Mouse (Mus musculus): Measurements from ENCODE around the gene Slc9a5. TPM values are rescaled to one million over a fixed set of nuclear protein-coding genes. Genes with fewer than 3 reads are reported as not detected.

Slc9a5 gene
- polyA plus RNA-seq, 1 experiment from 2014 or later: 1.4 TPM

DNA sequence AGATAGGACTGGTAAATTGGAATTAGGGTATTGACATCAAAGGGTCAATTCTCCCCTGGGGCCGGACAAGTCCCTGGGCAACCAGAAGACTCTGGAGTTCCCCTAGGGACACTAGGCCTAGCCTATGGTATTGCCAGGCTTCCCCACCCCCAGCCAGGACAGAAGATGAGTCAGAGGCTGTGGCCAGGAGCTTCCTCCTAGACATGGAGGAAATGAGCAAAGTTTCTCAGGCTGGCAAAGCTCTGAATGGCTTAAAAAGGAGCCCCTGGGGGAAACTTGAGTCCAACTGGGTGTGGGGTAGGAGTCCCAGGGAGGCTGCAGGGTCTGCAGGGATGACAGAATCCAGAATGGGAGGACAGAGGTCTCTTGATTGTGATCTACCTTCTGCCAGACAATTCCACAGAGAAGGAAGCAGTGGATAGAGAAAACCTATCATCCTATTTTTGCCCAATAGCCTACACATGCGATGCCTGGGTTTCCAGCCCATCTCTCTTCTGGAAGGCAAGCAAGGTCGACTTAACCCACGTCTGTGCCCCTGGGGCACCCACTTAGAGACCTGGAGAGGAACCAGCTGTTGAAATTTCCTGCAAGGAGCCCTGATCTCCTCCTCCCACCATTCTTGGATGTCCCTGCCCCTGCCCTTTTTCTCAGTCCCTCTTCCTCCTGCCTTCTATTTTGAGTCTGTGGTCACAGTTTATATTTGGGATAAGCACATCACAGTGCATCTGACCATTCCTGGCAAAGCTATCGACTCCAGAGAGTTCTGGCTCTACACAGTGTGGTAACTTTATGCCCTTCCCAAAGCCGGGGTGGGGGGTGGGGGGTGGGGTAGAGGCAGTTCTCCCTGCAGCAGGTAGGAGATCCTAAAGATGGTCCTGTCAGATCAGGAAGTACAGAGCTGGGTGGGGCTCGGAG is 3.3 kb upstream of the Slc9a5 start:
- peaks cover 12% of the 10 kb centered on the region for H3K27me3 ChIP-seq (replicated peaks)
- peak overlapping the region; percentile 99 for H3K4me2 ChIP-seq
- H3K4me1 ChIP-seq: peaks cover 85% of the 10 kb centered on the region
- H3K36me3 ChIP-seq: no peaks in the 10 kb centered on the region
- H3K9me3 ChIP-seq: no peaks in the 10 kb centered on the region
- ATAC-seq (ENCODE audit: extremely low read depth, insufficient number of reproducible peaks, low FRiP score, low TSS enrichment): no peak
- peak overlapping the region; percentile 41 for H3K27ac ChIP-seq (replicated peaks)
- peak overlapping the region; percentile 91 for H3K9ac ChIP-seq
- H3K4me3 ChIP-seq: peak overlapping the region; percentile 81; the same call in 1 of the 2 replicates
- 38% methylated on average over 7 of the region's 7 CpGs for WGBS

DNA sequence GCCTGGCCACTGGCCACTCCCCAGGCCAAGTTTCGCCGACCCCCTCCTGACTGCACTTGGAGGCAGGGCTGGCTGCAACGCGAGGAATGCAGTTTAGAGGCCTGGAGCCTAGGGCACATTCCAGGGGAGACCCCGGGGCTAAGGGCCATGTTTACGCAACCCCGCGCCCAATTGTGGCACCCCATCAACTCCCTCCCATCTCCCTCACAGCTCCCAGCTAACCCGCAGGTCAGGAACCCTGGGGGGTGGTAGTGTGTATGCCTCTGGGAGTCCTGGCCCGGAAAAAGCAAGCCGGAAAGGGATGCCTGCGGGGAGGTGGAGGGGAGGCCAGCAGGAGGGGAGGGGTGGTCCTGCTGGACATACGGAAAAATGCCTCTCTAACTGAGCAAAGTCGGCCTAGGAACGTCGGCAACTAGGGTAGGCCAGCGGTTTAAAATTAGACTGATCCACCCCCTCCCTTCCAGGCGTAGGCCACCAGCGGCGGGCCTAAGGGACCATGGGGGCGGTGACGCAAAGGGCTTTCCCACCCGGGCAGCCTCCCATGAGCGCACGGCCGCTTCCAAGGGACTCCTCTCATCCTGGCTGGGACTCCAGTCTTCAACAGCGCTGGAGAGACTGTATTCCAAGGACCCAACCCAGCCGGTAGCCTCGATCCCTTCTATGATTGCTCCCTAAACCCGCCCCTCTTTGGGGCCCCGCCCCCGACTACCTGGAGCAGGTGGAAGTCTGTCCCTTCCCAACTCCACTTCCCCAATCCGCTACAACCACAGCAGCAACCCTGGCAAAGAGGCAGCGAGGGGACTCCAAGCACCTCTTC is 1.8 kb upstream of the Slc9a5 start:
- Histone ChIP-seq H3K27me3 (replicated peaks) (peaks cover 23% of the 10 kb centered on the region), H3K36me3 (no peaks in the 10 kb centered on the region), H3K4me2 (peak overlapping the region; percentile 99), H3K4me1 (peaks cover 78% of the 10 kb centered on the region), H3K4me3 (peak overlapping the region; percentile 81), H3K9ac (peak overlapping the region; percentile 91), H3K9me3 (no peaks in the 10 kb centered on the region), H3K27ac (replicated peaks) (peak overlapping the region; percentile 86)
- 0 out of 2 replicates have a peak, but pooled peaks have one; percentile 9 for ATAC-seq (ENCODE audit: extremely low read depth, insufficient number of reproducible peaks, low FRiP score, low TSS enrichment)
- under 1% methylated on average over 34 of the region's 34 CpGs for WGBS

DNA sequence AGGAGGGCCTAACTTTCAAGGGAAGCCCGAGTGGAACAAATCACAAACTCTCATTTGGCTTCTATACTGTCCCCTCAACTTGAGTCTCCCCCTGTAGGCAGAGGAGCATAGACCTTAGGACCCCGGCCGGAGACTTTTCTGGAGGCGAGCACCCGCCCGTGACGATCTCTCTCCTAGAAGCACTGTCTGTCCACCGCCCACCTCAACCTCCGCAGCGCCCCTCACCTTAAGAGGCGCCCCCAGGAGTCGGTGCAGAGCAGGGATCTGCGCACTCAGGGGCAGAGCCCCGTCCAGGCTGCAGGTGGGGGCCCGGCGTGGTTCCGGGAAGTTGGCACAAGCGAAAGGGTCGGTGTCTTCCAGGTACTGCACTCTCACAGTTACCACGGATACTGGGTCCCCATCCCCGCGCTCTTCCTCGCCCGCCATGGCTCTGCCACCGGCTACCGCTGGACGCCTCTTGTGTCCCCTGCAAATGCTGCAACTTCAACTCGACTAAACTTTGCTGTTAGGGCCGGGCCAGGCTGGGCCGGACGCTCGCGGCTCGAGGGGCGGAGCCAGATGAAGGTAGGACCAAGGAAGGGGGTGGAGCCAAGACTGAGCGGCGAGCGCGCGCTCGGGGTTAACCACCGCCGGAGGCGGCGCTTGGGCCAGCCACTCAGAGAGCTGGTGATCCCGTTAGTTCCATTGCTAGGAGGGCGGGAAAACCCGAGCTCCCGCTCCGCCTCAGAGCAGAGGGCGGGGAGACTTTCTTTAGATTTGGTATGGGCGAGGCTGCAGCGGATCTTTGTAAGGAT is 1.0 kb upstream of the Slc9a5 start, which contains the start of gene Fhod1:
TSS of gene Fhod1 (minus strand) at position 526 of the 794 bp plus-strand sequence.
- ATAC-seq (ENCODE audit: extremely low read depth, insufficient number of reproducible peaks, low FRiP score, low TSS enrichment): peak; percentile 84
- H3K9me3 ChIP-seq: no peaks in the 10 kb centered on the region
- H3K9ac ChIP-seq: peak within 1 kb of the TSS; percentile 91
- peak within 1 kb of the TSS; percentile 86 for H3K27ac ChIP-seq (replicated peaks)
- WGBS: under 1% methylated on average over 53 of the region's 53 CpGs
- peaks cover 23% of the 10 kb centered on the region for H3K27me3 ChIP-seq (replicated peaks)
- H3K4me2 ChIP-seq: peak within 1 kb of the TSS; percentile 99
- H3K4me1 ChIP-seq: peaks cover 70% of the 10 kb centered on the region
- H3K4me3 ChIP-seq: peak within 1 kb of the TSS; percentile 81
- no peaks in the 10 kb centered on the region for H3K36me3 ChIP-seq

DNA sequence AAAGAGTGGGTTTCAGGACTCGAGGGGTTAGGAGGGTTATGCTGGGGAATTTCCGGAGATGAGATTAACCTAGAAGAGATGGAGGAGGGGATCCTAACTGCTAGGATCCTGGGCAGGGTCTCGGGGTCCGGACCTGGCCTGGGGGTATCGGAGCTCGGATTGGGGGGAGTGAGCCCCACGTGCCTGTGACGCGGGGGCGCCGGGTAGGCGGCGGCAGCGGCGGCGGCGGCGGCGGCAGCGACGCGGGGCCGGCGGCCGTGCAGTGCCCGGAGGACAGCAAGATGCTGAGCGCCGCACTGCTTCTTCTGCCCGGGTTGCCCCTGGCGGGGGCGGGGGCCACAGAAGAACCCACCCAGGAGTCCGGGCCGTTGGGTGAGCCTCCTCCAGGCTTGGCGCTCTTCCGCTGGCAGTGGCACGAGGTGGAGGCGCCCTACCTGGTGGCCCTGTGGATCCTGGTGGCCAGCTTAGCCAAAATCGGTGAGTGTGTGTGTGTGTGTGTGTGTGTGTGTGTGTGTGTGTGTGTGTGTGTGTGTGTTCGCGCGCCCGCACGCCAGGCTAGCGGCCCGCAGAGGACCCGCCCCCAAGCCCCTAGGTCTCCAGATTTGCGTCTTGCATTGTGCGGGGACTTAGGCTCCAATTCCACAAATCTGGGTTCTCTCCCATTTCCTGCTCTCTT is 591 bp downstream of the Slc9a5 start:
- H3K4me3 ChIP-seq: peak overlapping the region; percentile 81
- peaks cover 23% of the 10 kb centered on the region for H3K27me3 ChIP-seq (replicated peaks)
- ATAC-seq (ENCODE audit: extremely low read depth, insufficient number of reproducible peaks, low FRiP score, low TSS enrichment): no peak
- peak overlapping the region; percentile 16; the same call in 1 of the 2 replicates for H3K27ac ChIP-seq (replicated peaks)
- H3K9ac ChIP-seq: peak overlapping the region; percentile 85
- H3K4me1 ChIP-seq: peaks cover 55% of the 10 kb centered on the region
- WGBS: 4% methylated on average over 31 of the region's 48 CpGs
- H3K9me3 ChIP-seq: no peaks in the 10 kb centered on the region
- H3K36me3 ChIP-seq: no peaks in the 10 kb centered on the region
- peak overlapping the region; percentile 99 for H3K4me2 ChIP-seq

DNA sequence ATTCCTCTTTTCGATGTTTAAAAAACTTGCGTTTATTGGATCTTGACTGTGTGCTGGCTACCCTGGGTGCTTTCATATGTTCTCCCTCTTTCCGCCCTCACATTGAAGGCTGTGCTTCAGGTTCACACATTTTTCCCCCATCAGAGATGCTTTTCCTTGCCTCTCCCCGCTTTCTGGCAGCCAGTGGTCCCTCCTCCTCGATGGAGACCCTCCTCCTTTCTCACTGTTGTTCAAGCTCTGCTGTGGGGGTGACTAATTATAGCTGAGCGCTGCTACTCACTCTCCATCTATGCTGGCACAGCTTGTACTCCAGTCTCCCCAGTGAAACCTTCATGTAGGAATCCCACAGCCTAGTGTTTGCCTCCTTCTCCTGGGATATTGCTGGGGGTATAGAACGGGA is 1.5 kb downstream of the Slc9a5 start:
- Histone ChIP-seq H3K27me3 (replicated peaks) (peaks cover 23% of the 10 kb centered on the region), H3K36me3 (no peaks in the 10 kb centered on the region), H3K4me3 (peak overlapping the region; percentile 81), H3K27ac (replicated peaks) (no peak overlapping the region), H3K4me2 (peak overlapping the region; percentile 99), H3K9me3 (no peaks in the 10 kb centered on the region), H3K9ac (peak overlapping the region; percentile 85; the same call in 1 of the 2 replicates), H3K4me1 (peaks cover 48% of the 10 kb centered on the region)
- ATAC-seq (ENCODE audit: extremely low read depth, insufficient number of reproducible peaks, low FRiP score, low TSS enrichment): no peak
- 24% methylated on average over 7 of the region's 7 CpGs for WGBS

DNA sequence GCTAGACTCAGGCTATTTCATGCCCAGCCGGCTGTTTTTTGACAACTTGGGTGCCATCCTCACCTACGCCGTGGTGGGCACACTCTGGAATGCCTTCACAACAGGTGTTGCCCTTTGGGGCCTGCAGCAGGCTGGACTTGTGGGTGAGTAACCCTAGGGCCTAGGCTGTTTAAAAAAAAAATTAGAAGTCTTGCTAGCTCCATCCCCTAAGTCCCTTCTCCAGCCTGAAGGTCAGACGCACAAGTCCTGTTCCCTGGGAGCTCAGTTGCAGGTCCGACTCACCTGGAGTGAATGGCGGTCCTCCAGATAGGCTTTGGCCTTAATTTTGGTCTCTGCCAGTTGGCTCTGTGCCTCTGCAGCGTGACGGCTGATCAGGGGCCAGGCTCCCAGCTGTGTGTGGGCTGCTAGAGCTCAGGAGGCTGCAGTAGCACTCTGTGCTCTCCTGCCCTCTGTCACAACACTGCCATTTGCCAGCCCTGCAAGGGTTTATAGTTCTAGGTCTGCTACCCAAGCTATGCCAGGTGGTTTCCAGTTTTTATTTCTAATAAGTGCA is 5.0 kb downstream of the Slc9a5 start:
- peaks cover 23% of the 10 kb centered on the region for H3K27me3 ChIP-seq (replicated peaks)
- H3K4me1 ChIP-seq: peaks cover 30% of the 10 kb centered on the region
- no peaks in the 10 kb centered on the region for H3K9me3 ChIP-seq
- H3K9ac ChIP-seq: no peak overlapping the region; the same call in 1 of the 2 replicates
- ATAC-seq (ENCODE audit: extremely low read depth, insufficient number of reproducible peaks, low FRiP score, low TSS enrichment): no peak
- 67% methylated on average over 8 of the region's 8 CpGs for WGBS
- H3K4me2 ChIP-seq: no peak overlapping the region
- H3K4me3 ChIP-seq: no peak overlapping the region
- H3K36me3 ChIP-seq: peaks cover 7% of the 10 kb centered on the region
- H3K27ac ChIP-seq (replicated peaks): no peak overlapping the region

DNA sequence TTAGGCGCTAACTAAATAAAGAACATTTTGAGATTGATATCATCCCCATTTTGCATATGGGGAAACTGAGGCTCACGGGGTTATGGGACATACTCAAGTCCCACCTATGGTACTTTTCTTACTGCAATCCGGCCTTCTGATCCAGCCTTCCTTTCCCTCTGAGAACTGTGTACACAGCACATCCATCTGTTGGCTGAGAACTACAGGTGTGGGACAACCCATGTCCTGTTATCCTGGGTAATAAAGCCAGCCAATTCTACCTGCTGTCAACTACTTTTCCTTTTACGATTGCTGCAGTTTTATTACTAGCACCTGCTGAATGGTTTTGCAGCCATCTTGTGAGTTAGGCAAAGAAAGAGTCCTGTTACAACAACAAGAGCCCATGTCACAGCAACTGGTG is 5.9 kb downstream of the Slc9a5 start:
- Histone ChIP-seq H3K27me3 (replicated peaks) (peaks cover 19% of the 10 kb centered on the region), H3K4me2 (no peak overlapping the region), H3K9ac (no peak overlapping the region), H3K9me3 (no peaks in the 10 kb centered on the region), H3K4me1 (peaks cover 22% of the 10 kb centered on the region), H3K4me3 (no peak overlapping the region), H3K36me3 (peaks cover 7% of the 10 kb centered on the region), H3K27ac (replicated peaks) (no peak overlapping the region)
- no peak for ATAC-seq (ENCODE audit: extremely low read depth, insufficient number of reproducible peaks, low FRiP score, low TSS enrichment)
- WGBS: 79% methylated on average over 4 of the region's 4 CpGs

DNA sequence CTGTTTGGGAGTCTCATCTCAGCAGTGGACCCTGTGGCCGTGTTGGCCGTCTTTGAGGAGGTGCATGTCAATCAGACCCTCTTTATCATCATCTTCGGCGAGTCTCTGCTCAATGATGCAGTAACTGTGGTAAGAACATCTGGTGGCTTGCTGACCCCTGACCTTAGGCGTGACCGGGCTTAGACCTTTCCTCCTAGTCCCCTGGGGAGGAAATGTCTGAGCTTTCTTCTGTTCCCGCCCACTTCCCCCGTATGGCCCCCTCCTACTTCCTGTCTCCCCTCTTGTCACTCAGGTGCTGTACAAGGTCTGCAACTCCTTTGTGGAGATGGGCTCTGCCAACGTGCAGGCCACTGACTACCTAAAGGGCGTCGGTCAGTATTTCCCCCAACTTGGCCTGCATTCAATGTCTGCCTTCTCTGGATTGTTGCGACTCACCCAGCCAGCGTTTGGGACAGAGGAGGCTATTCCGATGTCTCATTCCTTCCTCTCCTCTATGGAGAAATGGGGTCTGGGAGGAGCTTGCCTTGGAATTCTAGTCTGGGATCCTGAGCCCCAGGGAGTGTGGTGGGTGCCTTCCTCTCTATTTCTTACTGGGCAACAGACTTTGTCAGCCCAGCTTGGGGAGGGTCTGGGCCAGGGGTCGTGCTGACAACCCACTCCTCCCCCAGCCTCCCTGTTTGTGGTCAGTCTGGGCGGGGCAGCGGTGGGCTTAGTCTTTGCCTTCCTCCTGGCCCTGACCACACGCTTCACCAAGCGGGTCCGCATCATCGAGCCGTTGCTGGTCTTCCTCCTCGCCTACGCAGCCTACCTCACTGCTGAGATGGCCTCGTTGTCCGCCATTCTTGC is 6.8 kb downstream of the Slc9a5 start:
- no peak overlapping the region for H3K4me3 ChIP-seq
- H3K27me3 ChIP-seq (replicated peaks): peaks cover 11% of the 10 kb centered on the region
- WGBS: 63% methylated on average over 26 of the region's 26 CpGs
- H3K9me3 ChIP-seq: no peaks in the 10 kb centered on the region
- peaks cover 13% of the 10 kb centered on the region for H3K4me1 ChIP-seq
- H3K4me2 ChIP-seq: no peak overlapping the region
- H3K36me3 ChIP-seq: peaks cover 7% of the 10 kb centered on the region
- ATAC-seq (ENCODE audit: extremely low read depth, insufficient number of reproducible peaks, low FRiP score, low TSS enrichment): no peak
- H3K9ac ChIP-seq: no peak overlapping the region
- no peak overlapping the region for H3K27ac ChIP-seq (replicated peaks)

DNA sequence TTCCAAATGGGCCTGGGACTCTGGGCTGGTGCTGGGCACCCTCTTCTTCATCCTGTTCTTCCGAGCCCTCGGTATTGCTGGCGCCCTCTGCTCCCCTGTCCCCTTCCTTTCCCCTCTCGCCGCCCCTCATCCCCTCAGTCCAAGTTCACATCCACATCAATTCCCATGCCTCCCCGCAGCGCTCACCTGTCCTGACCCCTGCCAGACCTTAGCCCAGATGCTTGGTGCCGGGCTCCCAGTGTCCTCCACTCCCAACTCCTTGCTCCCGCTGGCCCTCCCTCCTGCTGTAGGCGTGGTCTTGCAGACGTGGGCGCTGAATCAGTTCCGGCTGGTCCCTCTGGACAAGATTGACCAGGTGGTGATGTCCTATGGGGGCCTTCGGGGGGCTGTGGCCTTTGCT is 8.0 kb downstream of the Slc9a5 start:
- 76% methylated on average over 14 of the region's 14 CpGs for WGBS
- peaks cover 7% of the 10 kb centered on the region for H3K36me3 ChIP-seq
- no peaks in the 10 kb centered on the region for H3K27me3 ChIP-seq (replicated peaks)

More for the DNA sequence above, 8.0 kb downstream of the Slc9a5 start:
- no peak for ATAC-seq (ENCODE audit: extremely low read depth, insufficient number of reproducible peaks, low FRiP score, low TSS enrichment)
- Histone ChIP-seq H3K4me1 (peaks cover 11% of the 10 kb centered on the region), H3K4me3 (no peak overlapping the region), H3K4me2 (no peak overlapping the region), H3K27ac (replicated peaks) (no peak overlapping the region), H3K9ac (no peak overlapping the region), H3K9me3 (no peaks in the 10 kb centered on the region)

Data from heart, embryonic 13.5 days (tissue).